Mouse (Mus musculus): ENCODE results near the gene Pigk.

Gene Pigk

DNA sequence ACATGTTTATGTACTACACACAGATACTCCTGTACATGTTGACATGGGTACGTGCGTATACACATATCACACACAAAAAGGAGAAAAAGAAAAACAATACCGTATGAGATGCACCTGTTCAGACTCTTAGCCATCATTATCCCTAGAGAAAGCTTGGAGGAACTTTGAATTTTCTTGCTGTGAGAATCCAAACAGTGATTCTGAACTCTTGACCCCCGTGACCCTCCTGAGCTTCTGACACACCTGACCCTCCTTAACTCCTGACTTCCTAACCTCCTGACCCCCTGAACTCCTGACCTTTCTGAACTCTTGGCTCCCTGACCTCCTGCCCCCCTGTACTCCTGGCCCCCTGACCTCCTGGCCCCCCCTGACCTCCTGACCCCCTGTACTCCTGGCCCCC is 19.1 kb downstream of the Pigk start:
- DNase-seq: no peak

DNA sequence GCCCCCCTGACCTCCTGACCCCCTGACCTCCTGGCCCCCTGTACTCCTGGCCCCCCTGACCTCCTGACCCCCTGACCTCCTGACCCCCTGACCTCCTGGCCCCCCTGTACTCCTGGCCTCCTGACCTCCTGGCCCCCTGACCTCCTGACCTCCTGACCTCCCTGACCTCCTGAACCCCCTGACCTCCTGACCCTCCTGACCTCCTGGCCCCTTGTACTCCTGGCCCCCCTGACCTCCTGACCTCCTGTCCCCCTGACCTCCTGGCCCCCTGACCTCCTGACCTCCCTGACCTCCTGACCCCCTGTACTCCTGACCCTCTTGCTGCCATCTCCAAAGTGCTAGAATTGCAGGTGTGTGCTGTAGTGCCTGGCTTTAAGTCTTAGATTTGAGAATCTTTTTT is 19.6 kb downstream of the Pigk start:
- DNase-seq: no peak

DNA sequence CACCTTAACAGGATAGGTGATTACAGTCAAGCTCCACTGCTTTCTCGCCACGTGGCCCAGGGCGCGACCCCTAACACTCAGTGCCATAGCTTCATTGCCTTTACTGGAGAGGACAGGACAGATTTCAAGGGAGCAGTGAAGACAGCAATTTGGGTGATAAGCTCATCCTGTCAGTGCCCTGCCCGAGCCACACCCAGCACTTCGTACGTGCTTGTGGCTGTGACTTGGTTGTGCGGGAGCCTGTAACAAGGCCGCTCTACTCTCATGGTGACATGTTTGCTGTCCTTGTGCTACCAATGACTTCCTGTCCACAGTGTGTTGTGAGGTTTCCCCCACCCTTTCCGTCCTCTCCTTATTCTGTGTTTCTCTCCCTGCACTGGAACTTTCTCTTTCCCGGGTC is 20.2 kb downstream of the Pigk start:
- no peak for DNase-seq

DNA sequence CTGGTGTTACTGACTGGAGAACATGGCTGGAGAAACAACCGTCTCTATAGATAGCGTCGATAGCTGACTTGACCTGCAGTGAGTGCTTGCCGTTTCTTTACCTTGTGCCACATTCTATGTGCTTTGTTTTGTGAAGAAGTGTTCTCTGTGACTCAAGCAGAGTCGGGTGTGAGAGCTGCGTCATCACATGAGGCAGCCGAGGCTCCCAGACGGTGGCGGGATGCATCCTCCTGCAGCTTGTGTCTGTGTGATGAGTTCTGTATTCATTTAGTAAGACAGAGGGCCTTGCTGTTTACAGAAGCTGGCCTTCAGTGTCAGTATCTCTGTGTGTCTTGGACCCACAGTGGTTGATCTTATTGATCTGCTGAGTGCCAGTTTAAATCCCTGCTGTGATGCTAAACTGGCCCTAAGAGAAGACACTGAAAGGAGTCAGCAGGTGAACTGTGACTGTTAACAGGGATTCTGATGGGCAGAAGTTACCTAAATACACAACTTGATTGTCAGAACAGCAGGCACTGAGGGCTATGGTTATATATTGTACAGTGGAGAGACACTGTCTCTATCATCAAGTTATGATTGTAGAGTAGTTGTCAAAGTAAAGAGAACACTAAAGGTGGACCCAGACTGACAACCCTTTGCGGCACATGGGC is 21.8 kb downstream of the Pigk start:
- DNase-seq: no peak

DNA sequence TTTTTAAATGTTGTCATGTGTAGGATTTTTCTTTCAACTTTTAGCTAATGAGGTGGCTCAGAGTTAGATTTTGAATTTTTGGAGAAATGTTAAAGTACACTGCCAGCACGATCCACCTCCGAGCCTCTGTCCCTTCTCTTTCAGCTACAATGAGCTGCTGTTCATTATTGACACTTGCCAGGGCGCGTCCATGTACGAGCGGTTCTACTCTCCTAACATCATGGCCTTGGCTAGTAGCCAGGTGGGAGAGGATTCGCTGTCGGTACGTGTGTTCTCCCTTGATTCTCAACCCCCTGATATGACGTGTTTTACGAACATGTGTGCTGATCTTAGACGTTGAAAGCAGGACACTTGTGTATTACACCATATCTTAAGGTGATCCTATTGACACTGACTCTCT is 30.4 kb downstream of the Pigk start:
- DNase-seq: no peak

DNA sequence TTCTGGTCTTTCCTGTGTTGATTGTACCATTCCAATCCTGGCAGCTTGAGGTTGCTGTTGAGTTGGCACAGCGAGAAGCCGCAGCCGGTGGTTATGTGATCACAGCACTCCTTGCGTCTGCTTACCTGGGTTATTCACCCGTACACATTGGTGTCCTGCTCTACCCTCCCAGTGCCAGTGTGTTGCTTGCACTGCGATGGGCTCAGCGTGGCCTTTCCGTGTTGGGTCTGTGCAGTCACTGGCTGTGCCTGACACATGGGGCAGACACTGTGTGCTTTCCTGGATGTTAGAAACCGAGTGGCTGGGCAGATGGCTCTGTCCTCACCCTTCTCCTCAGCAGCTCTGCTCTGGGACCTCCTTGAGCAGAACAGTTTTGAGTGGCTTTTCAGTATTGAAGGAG is 31.7 kb downstream of the Pigk start:
- peak; percentile 30 for DNase-seq

DNA sequence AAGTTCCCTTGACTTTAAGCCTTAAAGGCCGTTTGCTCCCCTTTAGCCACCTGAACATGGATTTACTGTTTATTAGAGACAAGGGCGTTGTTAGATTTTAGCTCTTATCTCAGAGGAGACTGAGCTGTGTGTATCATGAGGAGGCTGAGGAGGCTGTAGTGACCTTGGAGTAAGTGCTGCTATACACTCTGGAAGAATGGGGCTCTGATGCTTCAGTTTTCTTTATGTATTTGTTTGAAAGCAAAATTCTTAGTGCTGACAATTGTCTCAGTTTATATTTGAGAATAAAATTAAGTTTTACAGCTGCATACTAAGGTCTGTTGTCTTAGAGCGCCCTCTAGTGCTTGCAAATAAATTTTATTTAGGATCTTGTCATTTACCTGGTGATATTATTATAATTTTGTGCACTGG is 35.6 kb downstream of the Pigk start:
- DNase-seq: peak; percentile 38

DNA sequence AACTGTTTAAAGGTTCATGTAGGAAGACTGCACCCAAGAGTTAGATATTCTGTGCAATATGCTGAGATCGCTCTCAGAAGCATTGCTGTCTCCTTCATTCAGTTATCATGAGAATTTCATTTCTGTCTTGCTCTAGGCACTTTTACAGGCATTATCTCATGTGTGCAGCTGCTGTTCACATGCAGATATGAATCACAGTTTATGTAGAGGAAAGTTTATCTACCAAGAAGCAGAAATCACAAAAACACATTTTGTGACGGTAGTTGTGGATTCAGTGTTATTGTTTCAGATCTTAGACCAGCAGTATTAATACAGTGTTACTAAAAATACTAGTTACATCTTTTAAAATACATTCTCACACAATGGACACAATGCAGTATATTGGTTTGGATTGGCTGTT is 36.0 kb downstream of the Pigk start:
- no peak for DNase-seq

DNA sequence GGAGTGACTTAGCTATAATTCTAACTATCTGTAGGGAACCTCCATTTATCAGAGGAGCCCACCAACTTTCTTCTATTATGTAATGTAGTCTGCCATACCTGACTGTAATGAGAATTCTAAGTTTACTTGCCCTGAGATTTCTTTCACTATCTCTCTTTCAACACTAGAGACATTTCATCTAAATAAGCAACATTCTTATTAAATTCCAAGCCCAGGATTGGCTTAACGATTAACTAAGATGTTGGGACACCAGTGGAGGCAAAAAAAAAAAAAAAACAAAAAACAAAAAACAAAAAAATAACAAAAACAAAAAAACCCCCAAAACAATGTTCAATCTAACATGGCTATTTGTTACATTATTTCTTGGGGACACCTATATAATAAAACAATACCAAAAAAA is 39.0 kb downstream of the Pigk start:
- no peak for DNase-seq

DNA sequence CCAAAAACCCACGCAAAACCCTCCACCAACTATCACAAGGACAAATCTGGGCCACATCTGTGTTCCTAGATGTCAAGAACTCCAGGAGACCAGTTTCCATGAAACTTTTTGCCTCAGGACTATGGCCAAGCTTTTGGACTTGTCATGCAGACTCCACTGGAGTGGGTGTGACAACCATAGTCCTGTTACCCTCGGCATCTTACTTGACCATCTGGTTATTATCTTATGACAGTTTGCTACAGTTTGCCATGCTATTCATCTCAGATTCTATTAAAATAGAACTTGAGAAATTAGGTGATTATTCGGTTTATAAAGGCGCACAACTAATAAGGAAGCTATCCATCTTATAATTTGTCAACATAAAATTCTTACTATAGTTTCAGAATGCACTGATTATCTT is 39.4 kb downstream of the Pigk start:
- no peak for DNase-seq

DNA sequence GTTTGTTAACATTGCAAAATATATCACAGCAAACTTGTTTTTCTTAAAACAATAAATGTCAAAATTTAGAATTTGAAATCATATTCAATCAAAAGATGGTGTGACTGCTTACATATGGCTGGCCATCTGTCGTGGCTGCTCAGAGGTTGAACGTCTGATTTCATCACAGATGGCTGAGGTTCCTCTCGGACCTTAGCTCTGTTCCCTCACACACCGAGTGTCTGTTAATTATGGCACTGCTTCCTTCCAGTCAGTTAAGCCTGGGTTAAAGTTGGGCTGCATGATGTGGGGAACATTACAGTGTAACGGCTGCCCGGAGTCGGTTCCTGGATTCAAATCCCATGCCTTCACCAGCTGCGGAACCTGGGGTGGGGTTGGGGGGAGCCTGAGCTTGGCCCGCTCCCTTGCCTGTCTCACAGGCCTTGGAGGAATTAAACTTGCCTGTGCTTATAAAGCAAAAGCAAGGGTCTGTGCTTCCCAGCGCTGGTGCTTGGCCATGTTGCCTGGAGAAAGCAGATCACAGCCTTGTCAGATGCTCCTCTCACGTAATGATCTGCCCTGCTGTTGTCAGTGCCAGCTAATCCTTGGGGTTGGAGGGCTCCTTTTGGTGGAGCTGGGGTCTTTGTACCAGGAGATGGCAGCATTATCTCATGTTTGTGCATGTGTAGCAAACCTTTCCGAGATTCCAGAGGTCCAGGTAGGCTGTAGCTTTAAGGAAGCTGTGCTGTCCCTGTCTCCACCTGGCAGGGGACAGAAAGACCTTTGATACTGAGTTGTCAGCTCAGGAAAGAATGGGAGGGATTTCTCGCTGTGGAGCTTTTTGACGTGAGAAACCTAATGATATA is 40.2 kb downstream of the Pigk start:
- peak; percentile 35 for DNase-seq

DNA sequence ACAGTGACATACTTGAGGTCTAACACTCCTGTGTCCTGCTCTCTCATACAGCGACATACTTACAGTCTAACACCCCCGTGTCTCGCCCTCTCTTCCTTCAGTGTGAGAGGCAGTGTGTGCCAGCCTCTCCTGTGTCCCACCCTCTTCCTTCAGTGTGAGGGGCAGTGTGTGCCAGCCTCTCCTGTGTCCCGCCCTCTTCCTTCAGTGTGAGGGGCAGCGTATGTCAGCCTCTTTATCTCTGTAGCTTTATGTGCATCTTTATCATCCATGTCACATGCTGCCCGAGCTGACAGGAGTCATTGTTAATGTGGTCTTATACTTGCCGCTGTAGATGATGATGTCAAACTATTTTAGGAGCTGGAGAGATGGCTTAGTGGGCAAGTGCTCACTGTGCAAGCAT is 41.6 kb downstream of the Pigk start:
- DNase-seq: no peak

DNA sequence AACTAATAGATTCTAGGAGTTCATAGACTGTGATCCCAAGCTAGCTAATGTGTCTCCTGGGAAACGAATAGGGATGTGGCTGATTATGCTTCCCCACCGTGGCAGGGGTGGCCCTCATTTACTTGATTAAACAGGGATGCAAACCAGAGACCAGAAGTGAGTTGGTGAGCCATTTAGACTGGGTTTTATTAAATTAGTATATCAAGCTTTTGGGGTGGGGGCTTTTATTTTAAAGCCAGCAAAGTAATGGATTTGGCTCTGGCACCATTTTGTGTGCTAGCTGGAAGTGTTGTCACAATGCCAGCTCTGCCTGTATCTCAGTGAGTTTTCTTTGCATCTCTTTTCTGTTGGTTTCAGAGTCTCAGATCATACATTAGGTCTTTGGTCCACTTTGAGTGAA is 43.0 kb downstream of the Pigk start:
- no peak for DNase-seq

DNA sequence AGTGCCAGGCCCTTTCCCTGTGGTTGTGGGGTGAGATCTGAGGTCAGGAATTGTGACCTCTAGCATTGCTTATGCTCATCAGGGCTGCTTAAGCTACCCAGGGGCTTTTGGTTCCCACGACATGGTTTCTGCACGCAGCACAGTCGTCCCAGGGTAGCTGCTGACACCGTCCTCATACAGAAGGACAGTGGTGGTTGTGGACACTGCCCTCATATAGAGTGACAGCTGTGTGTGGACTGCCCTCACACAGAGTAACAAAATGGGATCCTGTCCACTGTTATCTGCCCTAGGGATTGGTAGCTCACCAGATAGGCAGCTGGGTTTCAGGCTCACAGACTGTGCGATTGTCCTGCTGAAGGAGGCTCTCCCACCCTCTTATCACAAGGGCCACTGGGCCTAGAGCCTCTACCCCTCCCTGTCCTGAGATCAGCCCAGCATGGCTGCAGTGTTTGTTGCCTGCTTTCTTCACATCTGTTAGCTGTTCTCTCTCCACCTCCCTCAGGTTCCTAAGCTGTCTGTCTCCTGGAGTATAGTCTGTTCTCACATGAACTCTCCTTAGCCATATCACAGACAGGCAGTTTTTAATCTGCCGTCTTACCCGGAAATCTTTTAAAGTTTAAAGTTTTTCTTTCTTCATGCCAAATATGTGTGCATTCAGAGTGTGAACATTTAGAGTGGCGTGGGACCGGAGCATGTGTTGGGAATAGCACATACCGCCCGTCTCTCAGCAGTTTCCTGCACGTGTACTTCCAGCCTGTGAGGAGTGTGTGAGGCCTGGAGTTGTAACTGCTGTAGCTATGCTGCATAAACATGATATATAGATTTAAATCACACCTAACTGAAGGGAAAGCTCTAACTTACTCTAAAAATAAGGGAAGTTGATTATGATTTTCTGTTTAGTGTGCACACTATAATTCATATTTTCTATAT is 43.8 kb downstream of the Pigk start:
- DNase-seq: no peak

DNA sequence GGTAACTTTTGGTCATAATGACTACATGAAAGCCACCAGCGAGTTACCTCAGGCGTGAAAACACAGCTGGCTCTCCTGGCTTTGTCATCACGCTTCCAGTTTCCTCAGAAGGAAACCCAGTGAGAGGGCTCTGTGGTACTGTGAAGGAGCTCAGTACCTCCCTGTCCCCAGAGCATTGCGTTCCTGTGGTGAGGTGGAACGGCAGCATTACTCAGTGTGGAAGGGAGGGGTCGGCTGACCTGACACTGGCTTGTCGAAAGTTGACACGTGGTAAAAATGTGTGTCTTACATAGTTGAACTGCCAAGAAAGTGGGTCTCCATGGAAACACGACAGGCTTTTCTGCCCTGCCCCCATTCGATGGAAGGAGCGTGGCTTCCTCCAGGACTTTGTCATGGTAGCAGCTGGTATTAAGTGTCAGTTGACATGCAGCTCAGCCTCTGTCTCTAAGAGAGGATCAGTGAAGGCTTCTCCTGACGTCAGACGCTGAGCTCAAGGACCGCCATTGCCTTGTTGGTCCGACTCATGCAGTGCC is 44.7 kb downstream of the Pigk start:
- no peak for DNase-seq

DNA sequence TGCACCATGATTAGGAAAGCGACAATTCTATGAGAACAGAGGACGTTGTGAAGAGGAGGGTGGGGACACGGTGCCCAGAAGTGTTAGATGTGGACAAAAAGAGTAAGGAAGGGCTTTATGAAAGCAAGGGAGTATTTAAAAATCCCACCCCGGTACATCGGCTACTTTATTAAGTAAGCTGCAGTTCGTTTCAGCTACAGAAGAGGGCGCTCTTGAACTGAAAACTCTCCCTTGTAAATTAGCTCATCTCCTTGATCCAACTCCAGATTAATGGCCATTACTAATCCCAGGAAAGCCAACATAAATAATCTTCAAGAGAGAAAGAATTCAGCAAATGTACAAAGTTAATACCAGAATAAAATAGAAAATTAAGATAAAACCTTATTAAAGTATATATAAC is 47.2 kb downstream of the Pigk start:
- peak; percentile 41 for DNase-seq

DNA sequence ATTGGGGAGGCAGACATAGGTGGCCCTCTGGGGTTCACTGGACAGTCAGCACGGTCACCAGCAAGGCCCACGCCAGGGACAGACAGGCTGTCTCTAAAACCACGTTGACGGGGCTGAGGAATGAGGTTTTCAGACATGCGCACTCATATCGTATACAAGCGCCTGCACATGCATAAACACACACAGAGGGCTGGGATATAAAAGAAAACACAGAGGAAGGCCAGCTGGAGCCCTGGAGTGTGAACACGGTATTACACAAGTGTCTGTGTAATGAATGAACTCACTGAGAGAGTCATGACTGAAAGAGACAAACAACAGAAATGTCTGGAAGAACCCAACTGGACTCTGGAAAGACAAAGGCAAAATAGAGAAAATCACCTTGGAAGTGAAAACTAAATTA is 47.8 kb downstream of the Pigk start:
- no peak for DNase-seq

DNA sequence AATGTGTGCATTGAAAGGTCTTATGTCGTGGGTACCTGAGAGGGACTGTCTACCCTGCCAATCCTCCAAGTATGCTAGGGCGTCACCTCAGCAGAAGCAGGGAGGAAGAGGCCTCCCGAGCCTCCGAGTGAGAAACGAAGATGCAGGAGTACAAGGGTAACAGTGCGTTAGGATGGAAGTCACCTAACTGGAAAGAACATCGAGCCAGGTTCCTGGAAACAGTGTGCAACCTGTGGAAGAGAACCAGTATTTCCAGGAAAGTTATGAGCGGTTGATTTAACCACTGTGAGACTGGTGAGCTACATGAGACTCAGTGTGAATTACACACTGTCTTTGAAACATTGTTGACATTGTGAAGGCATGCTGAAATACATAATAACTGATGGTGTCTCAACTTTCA is 48.4 kb downstream of the Pigk start:
- DNase-seq: no peak

DNA sequence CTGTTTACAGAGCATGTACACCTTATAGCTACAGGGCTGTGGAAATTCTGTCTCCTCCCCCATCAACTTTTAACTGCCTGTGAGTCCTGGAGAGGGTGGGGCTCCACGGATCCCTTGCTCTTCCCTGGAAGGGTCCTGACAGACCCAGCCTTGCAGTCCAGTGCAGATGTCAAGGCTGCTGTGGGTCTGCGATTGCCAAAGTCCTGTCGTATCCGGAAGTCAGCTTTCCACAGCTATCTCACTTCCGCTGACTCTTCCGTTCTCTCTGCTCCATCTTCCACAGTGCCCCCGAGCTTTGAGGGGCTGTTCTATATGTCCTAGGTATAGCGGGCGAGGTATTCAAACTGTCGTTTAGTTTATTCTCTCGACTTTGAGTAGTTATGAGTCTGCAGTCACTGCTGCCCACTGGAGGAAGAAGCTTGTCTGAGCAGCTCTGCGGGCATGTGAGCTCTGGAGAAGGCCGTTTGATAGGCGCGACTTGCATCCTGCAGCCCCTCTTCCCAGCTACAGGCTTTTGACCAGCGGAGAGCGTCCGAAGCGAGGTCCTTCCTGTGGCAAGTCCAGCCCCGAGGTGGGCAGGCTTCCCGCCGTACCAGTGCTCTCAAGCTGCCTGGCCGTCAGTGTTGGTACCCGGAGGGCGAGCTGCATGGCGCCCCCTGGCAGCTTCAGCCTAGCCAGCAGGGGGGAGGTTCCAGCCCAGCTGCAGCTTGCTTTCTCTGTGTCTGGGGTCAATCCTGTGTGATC is 49.4 kb downstream of the Pigk start:
- DNase-seq: no peak

DNA sequence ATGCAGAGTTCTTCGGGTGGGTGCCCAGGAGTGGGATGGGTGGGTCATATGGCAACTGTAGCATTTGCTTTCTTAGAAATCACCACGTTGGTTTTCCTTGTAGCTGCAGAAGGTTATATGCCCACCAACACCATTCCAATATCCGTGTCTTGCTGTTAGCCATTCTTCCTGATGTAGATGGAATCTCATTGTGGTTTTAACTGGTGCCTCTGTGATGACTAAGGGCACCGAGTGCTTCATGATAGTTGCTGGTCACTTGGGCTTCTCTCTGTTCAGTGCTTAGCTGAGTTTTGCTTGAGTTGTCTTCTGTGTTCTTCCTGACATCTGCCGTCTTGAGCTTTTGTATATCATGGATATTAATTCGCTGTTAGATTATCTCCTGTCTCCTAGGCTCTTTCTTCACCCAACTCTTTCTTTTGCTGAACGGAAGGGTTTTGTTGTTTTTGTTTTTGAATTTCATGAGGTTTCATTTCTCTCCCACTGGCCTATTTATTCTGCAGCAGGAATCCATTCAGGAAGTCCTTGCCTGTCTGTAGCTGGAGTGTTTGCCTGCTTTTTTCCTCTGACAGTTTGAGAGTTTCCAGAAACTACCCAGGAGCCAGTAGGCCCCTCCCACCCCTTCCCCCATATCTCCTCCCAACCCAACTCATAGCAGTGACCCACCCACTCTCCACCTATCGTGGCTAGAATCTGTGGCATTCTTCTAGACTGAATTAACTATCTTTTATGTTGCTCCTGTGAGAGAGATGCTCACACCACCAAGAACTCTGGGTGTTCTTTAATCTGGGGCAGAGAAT is 50.8 kb downstream of the Pigk start:
- no peak for DNase-seq

DNA sequence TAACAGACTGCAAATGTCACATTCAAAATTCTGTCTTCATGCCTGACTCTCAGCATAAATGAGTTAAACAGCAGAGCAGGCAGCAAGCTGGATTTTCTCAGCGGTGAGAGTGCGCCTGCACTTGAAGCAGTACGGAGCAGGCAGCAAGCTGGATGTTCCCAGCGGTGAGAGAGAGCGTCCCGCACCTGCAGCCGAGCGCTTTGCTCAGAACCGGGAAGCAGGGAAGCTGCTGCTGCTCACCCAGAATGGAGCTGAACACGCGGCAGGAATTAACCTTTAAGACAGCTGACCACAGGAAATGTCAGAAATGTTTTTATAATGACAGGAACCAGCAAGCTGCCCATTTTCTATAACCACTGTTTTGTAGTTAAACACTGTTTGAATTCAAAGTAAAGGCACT is 53.6 kb downstream of the Pigk start:
- no peak for DNase-seq

DNA sequence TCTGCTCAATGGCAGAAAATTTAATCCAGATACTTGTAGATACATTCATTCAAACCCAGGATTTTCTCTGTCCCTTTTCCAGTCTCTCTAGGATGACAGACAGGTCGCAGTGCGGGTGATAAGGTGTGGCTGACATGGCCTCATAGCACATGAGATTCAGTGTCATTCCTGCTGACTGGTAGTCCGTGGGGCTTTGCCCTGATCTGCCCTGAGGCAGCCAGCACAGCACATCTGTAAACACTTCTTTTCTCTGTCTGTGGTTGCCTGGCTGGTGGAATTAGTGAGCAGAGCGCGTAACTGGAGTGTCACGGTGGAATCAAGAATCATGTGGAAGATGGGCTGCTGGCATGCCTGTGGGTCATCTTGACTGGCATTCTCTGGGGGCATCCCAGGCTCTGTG is 56.2 kb downstream of the Pigk start:
- DNase-seq: no peak
